Mouse (Mus musculus) 416B (cell line): ENCODE measurements around the gene Ifitm3.
"Not testable (repeated sequence)": the region's sequence is repeated elsewhere in the genome, so short reads cannot be mapped to it uniquely, and the experiment has no call there.

Source experiments
- DNase-seq: peaks from one replicate; pipeline ENCODE4 v3.0.0; 2011; ENCODE audit warnings: low read depth

The Ifitm3 gene

GRCm38 (mm10) chr7:141010593-141010992 lies at the start of gene Ifitm3:
Ifitm3 (minus strand) TSS chr7:141010770.
- peak; percentile 70 for DNase-seq

DNA sequence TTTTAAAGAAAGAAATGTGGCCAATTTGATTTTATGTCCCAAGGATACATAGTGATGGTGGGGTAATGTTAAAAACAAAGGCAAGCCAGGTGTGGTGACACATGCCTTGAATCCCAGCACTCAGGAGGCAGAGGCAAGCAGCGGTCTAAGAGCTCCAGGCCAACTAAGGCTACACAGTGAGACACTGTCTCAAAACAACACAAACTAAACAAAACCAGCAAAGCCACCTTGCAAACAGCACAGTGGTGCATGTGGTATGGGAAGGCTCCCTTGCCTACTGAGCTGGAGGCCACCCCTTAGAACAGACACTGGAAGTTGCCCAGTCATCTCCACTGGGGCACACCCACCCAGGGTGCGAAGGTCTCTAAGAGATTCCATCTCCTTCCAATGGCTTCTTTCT lies 49.4 kb upstream of the Ifitm3 start:
- no peak for DNase-seq

DNA sequence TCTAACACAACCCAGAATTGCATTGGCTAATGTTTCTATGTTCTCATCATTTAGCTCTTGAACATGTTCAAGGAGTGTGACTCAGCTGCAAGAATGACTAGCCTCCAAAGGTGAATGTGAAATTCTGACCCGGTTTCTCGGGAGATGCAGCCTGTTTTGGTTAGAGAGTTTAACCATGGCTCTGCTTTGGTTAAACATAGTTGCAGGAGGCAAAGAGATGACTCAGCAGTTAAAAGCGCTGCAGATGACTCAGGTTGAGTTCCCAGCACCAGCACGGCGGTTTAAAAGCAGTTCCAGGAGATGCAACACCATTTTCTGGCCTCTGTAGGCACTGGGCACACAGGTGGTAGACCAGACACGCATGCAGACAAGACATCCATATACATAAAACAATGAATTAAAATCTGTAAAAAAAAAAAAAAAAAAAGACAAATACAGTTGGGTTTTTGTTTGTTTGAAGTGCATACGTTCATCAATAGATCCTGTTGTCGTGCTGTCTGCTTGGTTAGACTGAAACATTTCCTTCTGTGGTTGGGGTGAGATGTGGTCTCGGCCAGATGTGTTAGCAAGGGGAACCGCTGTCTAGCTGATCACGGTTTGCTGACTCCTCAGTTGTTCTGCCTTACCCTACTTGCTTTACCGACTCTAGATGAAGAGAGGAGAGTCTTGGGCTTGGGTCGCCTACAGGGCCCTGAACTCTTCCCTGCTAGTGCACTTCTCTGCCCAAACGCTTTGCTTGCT lies 48.2 kb upstream of the Ifitm3 start:
- DNase-seq = peak; percentile 78

DNA sequence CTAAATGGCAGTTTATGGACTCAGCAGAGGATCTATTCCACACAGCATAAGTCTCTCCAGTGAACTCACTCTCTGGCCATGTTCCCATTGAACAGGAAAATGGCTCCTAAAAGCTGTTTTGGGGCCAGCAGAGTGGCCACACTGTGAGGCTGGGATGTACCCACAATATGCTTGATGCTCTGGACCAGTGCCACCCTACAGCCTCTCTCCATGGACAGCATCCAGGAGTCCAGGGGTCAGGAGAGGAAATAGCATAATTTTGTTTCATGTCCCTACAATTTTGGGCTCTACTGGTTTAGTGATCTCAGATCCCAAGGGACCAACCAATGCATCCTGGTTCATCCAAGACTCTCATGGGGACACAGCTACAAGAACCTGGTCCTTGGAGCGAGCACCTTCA lies 47.0 kb upstream of the Ifitm3 start:
- DNase-seq = no peak

DNA sequence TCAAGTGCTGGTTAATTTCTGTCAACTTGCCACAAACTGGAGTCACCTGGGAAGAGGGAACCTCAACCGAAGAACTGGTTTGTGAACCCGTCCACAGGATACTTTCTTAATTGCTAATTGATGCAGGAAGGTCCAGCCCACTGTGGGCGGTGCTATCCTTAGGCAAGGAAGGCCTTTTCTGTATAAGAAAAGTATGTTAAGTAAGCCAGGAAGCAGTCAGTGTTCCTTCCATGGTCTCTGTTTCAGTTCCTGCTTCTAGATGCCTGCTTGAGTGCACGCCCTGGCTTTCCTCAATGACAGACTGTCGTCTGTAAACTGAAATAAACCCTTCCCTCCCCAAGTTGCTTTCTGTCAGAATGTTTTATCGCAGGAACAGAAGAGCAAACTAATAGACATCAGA lies 46.4 kb upstream of the Ifitm3 start:
- DNase-seq = no peak

GRCm38 (mm10) chr7:141055785-141056184 lies 45.2 kb upstream of the Ifitm3 start:
- DNase-seq = no peak

DNA sequence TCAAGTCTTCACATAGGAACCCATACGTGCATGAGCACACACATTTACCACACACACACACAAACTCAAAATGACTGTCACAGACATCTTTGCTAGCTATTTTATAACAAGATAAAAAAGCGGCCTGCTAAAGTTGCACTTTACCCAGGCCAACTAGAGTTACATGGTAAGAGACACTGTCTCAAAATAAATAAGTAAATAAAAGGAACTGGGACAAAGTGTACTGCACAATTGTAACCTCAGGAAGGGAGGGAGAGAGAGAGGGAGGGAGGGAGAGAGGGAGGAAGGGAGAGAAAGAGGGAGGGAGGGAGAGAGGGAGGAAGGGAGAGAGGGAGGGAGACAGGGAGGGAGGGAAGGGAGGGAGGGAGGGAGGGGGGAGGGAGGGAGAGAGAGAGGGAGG lies 41.9 kb upstream of the Ifitm3 start:
- DNase-seq = no peak

DNA sequence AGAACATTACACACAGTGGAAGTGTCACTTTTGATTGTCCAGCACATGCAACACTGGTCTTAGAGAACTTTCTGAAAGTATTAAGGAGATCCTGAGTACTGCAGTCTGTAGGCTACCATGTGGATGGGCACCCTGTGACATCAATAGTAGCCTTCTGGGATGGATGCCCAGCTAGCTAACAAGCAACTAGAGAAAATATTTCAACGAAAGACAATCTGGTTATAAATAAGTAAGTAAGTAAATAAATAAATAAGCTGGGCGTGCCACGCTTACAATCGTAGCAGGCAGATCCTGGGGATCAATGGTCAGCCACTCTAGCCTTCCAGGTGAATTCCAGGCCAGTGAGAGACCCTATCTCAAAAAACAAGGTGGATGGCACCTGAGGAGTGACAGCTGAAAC lies 41.4 kb upstream of the Ifitm3 start:
- no peak for DNase-seq

GRCm38 (mm10) chr7:141051060-141051685 lies 40.6 kb upstream of the Ifitm3 start:
- DNase-seq = no peak

GRCm38 (mm10) chr7:141049326-141049725 lies 38.8 kb upstream of the Ifitm3 start:
- no peak for DNase-seq

GRCm38 (mm10) chr7:141048226-141049218 lies 38.0 kb upstream of the Ifitm3 start:
- peak; percentile 93 for DNase-seq

DNA sequence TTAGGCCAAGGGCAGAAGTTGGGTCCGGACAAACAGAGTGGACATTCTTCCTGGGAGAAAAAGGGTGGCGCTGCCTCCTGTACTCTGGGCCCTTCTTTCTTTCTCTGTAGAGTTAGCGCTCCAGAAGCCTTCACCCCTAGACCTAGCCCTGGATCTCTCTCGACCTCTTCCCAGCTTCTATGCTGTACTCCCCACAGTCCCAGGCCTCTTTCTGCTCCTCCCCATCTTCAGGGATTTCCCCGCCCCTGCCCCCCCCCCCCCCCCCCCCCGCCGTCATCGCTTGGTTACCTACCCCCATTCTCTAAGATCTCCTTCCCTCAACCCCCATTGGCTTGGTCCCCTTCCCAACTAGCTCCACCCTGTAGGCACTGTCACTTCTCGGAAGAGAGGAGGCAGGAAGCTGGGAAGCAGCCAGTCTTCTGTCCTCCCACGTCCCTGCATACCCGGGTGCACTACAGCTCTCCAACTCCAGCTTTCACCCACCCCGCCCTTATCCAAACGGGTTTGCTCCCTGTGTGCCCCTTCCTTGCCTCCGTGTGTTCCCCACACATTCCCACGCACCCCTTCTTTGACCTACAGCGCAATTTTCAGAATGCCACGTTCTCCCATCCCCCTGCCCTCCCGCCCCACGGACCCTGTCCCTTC lies 37.1 kb upstream of the Ifitm3 start:
- peak; percentile 63 for DNase-seq

GRCm38 (mm10) chr7:141046931-141047580 lies 36.5 kb upstream of the Ifitm3 start:
- DNase-seq = peak; percentile 75

DNA sequence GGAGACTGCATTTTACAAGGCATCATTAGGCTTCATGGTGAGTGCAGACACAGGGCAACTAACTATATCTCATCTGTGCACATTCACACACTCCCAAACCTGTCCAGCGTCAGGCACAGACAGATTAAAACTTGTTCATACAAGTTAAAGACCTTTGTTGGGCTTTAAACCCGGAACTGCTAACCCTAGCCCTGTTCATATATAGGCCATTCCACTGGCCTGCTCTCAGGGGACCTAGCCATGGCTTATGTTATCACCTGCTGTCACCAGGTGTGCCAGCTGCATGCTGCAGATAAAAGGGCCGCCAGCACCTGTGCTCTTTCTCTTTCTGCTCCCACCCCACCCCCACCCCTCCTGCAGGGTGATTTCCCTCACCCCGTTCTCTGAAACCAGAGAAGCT lies 32.0 kb upstream of the Ifitm3 start:
- no peak for DNase-seq

DNA sequence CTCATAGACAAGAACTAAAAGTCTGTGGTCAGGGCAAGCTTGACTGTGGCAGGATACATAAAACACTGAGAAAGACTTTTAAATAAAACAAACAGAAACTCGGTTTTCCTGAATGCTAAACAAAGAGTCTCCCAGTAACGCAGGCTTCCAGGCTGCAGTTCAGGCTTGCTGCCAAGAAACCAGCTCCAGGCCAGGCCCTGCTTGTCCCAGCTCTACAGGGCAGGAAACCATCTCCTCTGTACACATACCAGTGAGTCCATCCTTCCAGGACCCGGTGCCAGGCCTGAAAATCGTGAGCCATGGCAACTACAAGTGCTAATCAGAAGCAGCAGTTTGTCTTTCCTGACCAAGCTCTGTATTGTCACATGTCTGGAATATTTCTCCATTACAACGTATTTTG lies 31.1 kb upstream of the Ifitm3 start:
- peak; percentile 59 for DNase-seq

GRCm38 (mm10) chr7:141040867-141041606 lies 30.5 kb upstream of the Ifitm3 start:
- peak; percentile 35 for DNase-seq

DNA sequence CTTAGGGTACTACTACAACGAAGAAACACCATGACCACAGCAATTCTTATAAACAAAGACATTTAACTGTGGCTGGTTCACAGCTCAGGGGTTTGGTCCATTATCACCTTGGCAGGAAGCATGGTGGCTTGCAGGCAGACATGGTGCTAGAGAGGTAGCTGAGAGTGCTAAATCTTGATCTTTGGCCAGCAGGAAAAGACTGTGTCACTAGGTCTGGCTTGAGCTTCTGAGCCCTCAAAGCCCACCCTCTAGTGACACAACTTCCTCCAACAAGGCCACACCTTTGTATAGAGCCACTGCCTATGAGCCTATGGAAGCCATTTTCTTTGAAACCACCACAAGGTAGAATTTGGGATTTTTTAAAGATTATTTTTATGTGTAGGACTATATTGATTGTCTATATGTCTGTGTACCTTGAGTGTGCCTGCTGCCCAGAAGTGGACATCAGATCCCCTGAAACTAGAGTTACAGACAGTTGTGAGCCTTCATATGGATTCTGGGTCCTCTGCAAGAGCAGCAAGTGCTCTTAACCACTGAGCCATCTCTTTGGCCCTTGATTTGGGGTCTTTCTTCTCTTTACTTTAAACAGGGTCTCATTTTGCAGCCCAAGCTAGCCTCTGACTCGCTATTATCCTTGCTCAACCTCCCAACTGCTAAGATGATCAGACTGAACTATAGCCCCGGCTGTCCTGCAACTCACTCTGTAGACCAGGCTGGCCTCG lies 29.0 kb upstream of the Ifitm3 start:
- DNase-seq = peak; percentile 31

DNA sequence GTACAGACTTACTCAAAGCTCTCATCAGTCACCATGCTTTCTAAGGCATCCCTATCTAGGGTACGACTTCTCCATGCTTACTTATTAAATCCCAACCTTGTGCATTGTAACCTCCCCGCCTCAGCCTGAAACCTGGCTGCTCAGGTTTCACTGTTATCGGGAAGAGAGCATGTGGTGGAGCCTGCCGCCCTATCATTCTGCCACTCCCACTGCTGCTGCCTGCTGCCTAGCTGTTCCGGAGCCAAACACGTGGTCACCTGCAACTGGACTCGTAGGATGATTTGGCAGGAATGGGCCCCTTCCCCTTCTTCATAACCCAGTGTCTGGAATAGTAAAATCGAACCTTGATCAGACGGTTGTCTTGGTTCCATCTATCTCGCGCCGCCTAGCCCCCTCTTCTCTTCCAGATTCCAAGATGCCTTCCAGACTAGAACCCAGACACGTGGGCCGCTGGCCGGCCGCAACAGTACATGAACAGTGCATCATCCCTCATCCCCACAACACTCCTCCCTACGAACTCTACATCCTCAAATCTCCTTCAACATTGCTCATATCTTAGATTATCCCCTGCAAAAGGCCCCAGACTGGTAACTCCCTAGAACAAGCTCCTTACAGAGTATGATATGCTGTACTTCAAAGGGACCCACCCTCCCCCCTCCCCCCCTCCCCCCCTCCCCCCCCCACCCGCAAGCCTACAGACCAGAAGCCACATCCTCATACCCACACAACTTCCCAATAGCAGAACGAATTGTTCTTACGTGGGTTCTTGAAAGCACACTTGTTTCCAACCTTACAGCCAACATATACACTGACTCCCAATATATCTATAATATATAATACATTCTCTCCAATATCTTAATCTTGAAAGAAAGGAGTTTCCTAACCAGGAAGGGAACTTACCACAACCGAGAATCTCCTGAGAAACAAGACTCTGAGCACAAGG lies 27.8 kb upstream of the Ifitm3 start:
- DNase-seq = no peak

GRCm38 (mm10) chr7:141036624-141037023 lies 26.1 kb upstream of the Ifitm3 start:
- DNase-seq = not testable (repeated sequence)
